Mouse (Mus musculus): ENCODE results near the gene Ctsa.

GRCm38 (mm10) chr2:164813557-164813956, 19.1 kb upstream of the Ctsa start:
- TF ChIP-seq POLR2A (IDR thresholded peaks at IDR 0.05; ENCODE audit: insufficient read depth, low read depth, low read length) (no peak), CTCF (IDR thresholded peaks at IDR 0.05; ENCODE audit: insufficient read depth, low read depth, low read length) (no peak)

All from olfactory bulb, adult 2 months (tissue).